Mouse (Mus musculus): ENCODE results near the gene Duxbl3.
"Not testable (repeated sequence)": the region's sequence is repeated elsewhere in the genome, so short reads cannot be mapped to it uniquely, and the experiment has no call there.

The Duxbl3 gene

DNA sequence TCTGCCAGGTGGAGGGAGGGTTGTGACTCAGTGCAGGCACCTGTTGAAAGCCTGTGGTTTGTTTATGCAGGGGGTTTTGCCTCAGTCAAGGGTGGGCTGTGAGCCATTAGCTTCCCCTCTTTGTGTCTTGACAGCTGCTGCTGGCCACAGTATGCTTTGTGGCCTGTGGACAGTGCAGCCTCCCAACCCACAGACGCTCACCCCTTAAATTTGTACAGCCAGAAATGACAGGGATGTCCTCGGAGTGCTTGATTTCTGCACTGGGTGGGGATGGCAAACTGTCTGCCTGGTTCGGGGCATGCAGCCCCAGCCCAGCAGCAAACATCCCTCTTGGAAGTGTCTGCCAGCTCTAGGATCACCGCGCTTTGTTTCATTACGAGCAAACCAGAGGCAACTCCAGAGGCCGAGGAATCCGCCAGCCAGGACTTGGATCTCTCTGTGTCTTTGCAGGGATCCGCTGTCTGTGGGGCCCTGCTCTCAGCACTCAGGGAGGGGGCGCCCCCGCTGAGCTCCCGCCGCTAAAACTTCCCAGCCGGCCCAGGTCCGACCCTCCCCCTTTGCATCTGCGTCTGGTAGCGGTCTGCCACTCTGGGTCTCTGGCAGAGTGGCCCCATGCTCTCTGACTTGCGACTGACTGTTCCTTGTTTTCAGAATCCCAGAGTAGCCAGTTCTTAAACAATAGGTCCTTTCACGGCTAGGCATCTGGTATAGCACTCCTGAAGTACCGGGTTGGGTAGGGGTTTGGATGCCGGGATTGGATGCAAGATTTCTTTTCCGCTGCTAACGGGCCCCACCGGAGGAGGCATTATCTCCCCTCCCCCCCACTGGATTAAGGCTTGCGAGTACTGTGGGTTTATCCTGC lies at the start of gene Duxbl3:
Gene Duxbl3 (plus strand): TSS at position 207 of the 862 bp plus-strand sequence.
- in situ Hi-C loops (cut with MboI, MseI) = not testable (repeated sequence)

- in situ Hi-C loops (cut with MboI, MseI) = not testable (repeated sequence)
Observed at GRCm38 (mm10) chr14:26216233-26217000, 41.3 kb upstream of the Duxbl3 start.

- in situ Hi-C loops (cut with MboI, MseI) = not testable (repeated sequence)
Observed at GRCm38 (mm10) chr14:26237183-26237582, 20.6 kb upstream of the Duxbl3 start.

DNA sequence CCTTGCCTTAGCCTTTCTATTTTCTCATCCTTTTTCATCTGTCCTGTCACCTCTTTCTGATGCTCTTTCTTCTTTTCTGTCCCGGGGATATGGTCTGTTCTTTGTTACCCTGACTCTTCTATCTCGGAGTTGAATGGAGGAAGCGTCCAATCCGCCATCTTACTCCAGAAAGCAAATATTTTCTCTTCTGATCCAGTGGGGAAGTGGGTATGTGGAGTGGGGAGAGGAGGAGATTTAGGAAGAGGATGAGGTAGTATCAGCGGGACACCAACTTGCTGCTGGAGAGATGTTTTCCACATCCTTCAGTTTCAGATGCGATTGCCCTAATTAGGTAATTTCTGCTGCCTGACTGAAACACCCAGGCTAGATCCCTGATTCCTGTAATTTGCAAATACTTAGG lies 967 bp downstream of the Duxbl3 start:
- in situ Hi-C loops (cut with MboI, MseI) = not testable (repeated sequence)

DNA sequence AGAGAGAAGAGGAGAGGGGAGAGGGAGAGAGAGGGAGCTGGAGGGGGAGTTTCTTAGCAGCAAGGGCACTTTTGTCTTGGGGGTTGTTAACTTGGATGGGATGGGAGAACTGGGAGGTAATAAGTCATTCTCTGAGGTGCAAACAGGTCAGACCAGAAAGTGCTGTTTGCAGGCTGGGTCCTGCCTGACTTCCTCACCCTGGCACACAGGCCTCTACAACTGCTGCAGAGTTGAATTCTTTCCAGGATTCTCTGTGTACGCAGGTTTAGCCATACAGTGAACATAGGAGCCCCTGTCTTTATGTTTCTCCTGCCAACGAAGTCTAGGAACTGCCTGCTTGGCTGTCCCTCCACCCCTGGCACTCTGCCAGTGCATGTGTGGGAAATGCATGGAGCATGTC lies 29.0 kb downstream of the Duxbl3 start:
- in situ Hi-C loops (cut with MboI, MseI) = not testable (repeated sequence)

DNA sequence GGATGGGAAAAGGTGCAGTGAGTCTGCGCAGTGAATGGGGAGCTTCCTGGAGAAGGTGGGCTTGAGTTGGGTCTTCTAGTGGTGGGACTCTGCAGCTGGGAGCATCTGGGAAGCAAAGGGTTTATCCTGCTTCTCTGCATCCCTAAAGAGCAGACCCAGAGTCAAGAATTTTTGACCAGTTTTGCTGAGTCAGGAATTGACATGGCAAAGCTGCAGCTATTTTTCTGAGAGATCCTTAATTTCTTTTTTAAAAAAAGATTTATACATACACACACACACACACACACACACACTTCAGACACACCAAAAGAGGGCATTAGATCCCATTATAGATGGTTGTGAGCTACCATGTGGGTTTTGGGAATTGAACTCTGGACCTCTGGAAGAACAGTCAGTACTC lies 36.1 kb downstream of the Duxbl3 start:
- in situ Hi-C loops (cut with MboI, MseI) = loop anchor here (5.0 kb wide), 1 partner anchor 282 kb away; no protein-coding TSS in a partner anchor

DNA sequence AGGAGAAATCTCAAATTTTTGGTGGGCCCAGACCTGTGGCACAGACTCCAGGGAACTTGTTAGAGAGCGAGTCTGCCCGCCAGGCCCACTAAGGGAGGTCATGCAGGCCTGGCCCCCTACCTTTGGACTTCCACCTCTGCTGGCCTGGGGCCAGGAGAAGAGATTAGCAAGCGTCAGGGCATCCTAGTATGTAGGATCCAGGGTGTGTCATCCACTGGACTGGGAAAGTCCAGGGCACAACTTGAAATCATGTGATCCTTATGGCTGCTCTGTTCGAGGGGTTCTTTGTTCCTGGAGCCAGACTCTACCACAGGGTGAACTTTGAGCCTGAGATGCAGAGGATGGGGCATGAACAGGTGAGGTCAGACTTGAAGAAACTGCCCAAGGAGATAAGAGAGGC lies 39.3 kb downstream of the Duxbl3 start:
- in situ Hi-C loops (cut with MboI, MseI) = loop anchor here (5.0 kb wide), 1 partner anchor 145 kb away; no protein-coding TSS in a partner anchor

DNA sequence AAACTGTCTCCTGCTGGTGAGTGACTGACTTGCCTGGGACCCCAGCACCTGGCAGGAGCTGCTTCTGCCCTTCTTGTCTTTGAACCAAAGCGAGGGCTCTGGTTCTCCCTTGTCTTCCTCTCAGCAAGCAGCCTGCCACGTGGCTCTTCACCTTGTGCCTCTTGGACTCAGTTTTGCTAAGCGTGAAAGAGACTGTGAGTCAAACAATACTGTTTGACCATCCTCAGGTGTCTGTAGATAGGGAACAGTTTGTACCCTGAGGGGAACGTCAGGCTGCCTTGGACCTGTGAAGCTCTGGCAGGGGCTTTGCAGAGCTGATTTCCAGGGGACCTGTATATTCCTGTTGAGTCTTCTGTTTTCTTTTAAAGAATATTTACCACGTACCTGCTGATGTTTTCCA lies 39.7 kb downstream of the Duxbl3 start:
- in situ Hi-C loops (cut with MboI, MseI) = loop anchor here (5.0 kb wide), 1 partner anchor 145 kb away; no protein-coding TSS in a partner anchor

DNA sequence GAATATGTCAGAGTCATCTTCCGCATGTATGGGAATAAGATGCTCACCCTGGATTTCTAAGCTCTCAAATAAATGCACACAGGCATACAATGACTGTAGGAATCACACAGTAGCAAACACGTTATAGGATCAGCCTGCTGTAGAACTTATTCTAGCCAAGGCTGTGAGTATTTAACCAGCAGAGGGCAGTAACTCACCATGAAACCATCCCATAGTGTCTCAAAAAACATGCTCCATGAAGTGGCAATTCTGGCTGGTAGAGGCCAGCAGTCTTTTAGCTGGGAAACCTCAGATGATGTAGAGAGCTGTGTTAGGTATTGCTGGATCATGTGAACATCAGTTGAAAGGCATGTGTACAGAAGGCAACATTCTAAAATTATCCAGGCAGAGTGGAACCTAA lies 45.3 kb downstream of the Duxbl3 start:
- in situ Hi-C loops (cut with MboI, MseI) = no loop called here

DNA sequence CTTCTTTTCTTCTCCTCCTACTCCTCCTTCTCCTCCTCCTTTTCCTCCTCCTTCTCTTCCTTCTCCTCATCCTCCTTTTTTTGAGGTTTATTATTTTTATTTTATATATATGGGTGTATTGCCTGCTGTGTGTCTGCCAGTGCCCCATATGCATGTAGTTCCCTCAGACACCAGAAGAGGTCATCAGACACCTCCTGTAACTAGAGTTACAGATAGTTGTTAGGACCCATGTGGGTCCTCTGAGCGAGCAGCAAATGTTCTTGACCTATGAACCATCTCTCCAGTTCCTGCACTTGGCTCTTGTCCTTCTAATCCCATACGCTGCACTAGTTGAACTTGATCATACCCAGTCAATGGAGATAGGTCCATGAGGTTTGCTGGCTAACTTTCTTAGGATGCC lies 48.3 kb downstream of the Duxbl3 start:
- in situ Hi-C loops (cut with MboI, MseI) = no loop called here

- in situ Hi-C loops (cut with MboI, MseI) = no loop called here
Observed at GRCm38 (mm10) chr14:26308813-26309212, 51.1 kb downstream of the Duxbl3 start.

DNA sequence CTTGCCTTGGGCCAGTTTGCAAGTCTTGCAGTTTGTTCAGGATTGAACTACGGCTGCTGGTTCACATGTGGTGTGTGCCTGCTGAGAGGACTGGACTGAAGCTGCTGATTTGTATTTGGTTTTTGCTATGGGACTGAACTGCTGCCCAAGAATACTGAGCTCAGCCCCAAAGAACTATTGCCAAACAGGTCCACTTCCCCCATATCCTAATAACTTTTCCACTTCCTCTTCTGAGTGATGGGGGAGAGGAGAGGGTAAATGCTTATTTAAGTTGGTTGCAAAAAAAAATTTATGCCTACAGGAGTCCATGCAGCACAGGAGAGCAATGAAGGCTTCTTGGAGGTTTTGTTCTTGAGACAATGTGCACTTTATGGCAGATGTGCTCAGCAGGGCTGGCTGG lies 51.7 kb downstream of the Duxbl3 start:
- in situ Hi-C loops (cut with MboI, MseI) = no loop called here

- in situ Hi-C loops (cut with MboI, MseI) = no loop called here
Observed at GRCm38 (mm10) chr14:26316246-26316730, 58.5 kb downstream of the Duxbl3 start.

All from regulatory T cell (primary cell).